Mouse (Mus musculus): ENCODE measurements around the gene Phactr2. TPM values are rescaled to one million over a fixed set of nuclear protein-coding genes. Genes with fewer than 3 reads are reported as not detected.
A peak's percentile ranks its signal among the peaks of the same experiment; 100 is the strongest.

Phactr2 gene
- polyA plus RNA-seq, 1 experiment from 2014 or later, result 12.4 TPM

- Histone ChIP-seq H3K4me3 (replicated peaks) (no peak overlapping the region), H3K9ac (no peak overlapping the region), H3K4me1 (no peaks in the 10 kb centered on the region), H3K4me2 (no peak overlapping the region), H3K9me3 (no peaks in the 10 kb centered on the region), H3K36me3 (replicated peaks) (peaks cover 80% of the 10 kb centered on the region), H3K27ac (no peak overlapping the region), H3K27me3 (no peaks in the 10 kb centered on the region)
- 96% methylated on average over 7 of the region's 7 CpGs for WGBS
- no peak for ATAC-seq (ENCODE audit: low FRiP score)
Measured at GRCm38 (mm10) chr10:13180211-13180610, 294.0 kb downstream of the Phactr2 start.

GRCm38 (mm10) chr10:13177973-13178624 lies 296.1 kb downstream of the Phactr2 start, which contains the start of gene Zc2hc1b:
Gene Zc2hc1b (minus strand): TSS chr10:13178023.
- Histone ChIP-seq H3K4me3 (replicated peaks) (no peak within 1 kb of the TSS), H3K36me3 (replicated peaks) (peaks cover 68% of the 10 kb centered on the region), H3K4me2 (no peak within 1 kb of the TSS), H3K27ac (no peak within 1 kb of the TSS), H3K27me3 (no peaks in the 10 kb centered on the region), H3K9me3 (no peaks in the 10 kb centered on the region), H3K4me1 (no peaks in the 10 kb centered on the region), H3K9ac (no peak within 1 kb of the TSS)
- no peak for ATAC-seq (ENCODE audit: low FRiP score)
- WGBS, result 87% methylated on average over 7 of the region's 7 CpGs

GRCm38 (mm10) chr10:13175866-13176265 lies 298.3 kb downstream of the Phactr2 start:
- Histone ChIP-seq H3K4me3 (replicated peaks) (no peak overlapping the region), H3K27me3 (no peaks in the 10 kb centered on the region), H3K27ac (no peak overlapping the region), H3K9ac (no peak overlapping the region), H3K4me1 (peaks cover 18% of the 10 kb centered on the region), H3K4me2 (no peak overlapping the region), H3K36me3 (replicated peaks) (peaks cover 48% of the 10 kb centered on the region), H3K9me3 (no peaks in the 10 kb centered on the region)
- no peak for ATAC-seq (ENCODE audit: low FRiP score)
- WGBS, result 91% methylated on average over 7 of the region's 7 CpGs

- Histone ChIP-seq H3K9ac (no peak overlapping the region), H3K36me3 (replicated peaks) (peaks cover 18% of the 10 kb centered on the region), H3K4me1 (peaks cover 26% of the 10 kb centered on the region), H3K4me2 (no peak overlapping the region), H3K9me3 (no peaks in the 10 kb centered on the region), H3K27me3 (no peaks in the 10 kb centered on the region), H3K4me3 (replicated peaks) (no peak overlapping the region), H3K27ac (no peak overlapping the region)
- WGBS, result 69% methylated on average over 10 of the region's 10 CpGs
- ATAC-seq (ENCODE audit: low FRiP score), result peak; percentile 69; the same call in 1 of the 2 replicates
Measured at GRCm38 (mm10) chr10:13172798-13173221, 301.4 kb downstream of the Phactr2 start.

- no peak for ATAC-seq (ENCODE audit: low FRiP score)
- Histone ChIP-seq H3K4me2 (no peak overlapping the region), H3K4me3 (replicated peaks) (no peak overlapping the region), H3K36me3 (replicated peaks) (peaks cover 6% of the 10 kb centered on the region), H3K4me1 (peaks cover 26% of the 10 kb centered on the region), H3K9me3 (no peaks in the 10 kb centered on the region), H3K9ac (no peak overlapping the region), H3K27ac (0 out of 2 replicates have a peak overlapping the region, but pooled peaks have one; percentile 46), H3K27me3 (no peaks in the 10 kb centered on the region)
- WGBS, result 68% methylated on average over 2 of the region's 2 CpGs
Measured at GRCm38 (mm10) chr10:13171461-13171860, 302.8 kb downstream of the Phactr2 start.

- H3K36me3 ChIP-seq (replicated peaks), result peaks cover under 1% of the 10 kb centered on the region; the same call in 1 of the 2 replicates
- H3K9ac ChIP-seq, result no peak overlapping the region
- H3K4me2 ChIP-seq, result no peak overlapping the region
- no peaks in the 10 kb centered on the region for H3K27me3 ChIP-seq
- WGBS, result 62% methylated on average over 12 of the region's 12 CpGs
- no peak overlapping the region for H3K4me3 ChIP-seq (replicated peaks)
- peaks cover 26% of the 10 kb centered on the region for H3K4me1 ChIP-seq
- no peaks in the 10 kb centered on the region for H3K9me3 ChIP-seq
- no peak; the same call in 1 of the 2 replicates for ATAC-seq (ENCODE audit: low FRiP score)
- H3K27ac ChIP-seq, result no peak overlapping the region
Measured at GRCm38 (mm10) chr10:13170739-13171448, 303.3 kb downstream of the Phactr2 start.

GRCm38 (mm10) chr10:13168461-13168860 lies 305.8 kb downstream of the Phactr2 start:
- Histone ChIP-seq H3K9ac (no peak overlapping the region), H3K27ac (no peak overlapping the region), H3K4me1 (peaks cover 26% of the 10 kb centered on the region), H3K4me3 (replicated peaks) (no peak overlapping the region), H3K9me3 (no peaks in the 10 kb centered on the region), H3K4me2 (no peak overlapping the region), H3K27me3 (no peaks in the 10 kb centered on the region), H3K36me3 (replicated peaks) (no peaks in the 10 kb centered on the region)
- ATAC-seq (ENCODE audit: low FRiP score), result no peak
- WGBS, result 88% methylated on average over 5 of the region's 5 CpGs

GRCm38 (mm10) chr10:13162031-13162430 lies 312.2 kb downstream of the Phactr2 start:
- ATAC-seq (ENCODE audit: low FRiP score), result no peak
- H3K27ac ChIP-seq, result no peak overlapping the region
- H3K9me3 ChIP-seq, result no peaks in the 10 kb centered on the region
- H3K4me1 ChIP-seq, result no peaks in the 10 kb centered on the region
- H3K4me3 ChIP-seq (replicated peaks), result no peak overlapping the region
- WGBS, result 86% methylated on average over 4 of the region's 4 CpGs
- H3K27me3 ChIP-seq, result no peaks in the 10 kb centered on the region
- H3K36me3 ChIP-seq (replicated peaks), result no peaks in the 10 kb centered on the region
- H3K9ac ChIP-seq, result no peak overlapping the region
- no peak overlapping the region for H3K4me2 ChIP-seq

GRCm38 (mm10) chr10:13160913-13161312 lies 313.3 kb downstream of the Phactr2 start:
- Histone ChIP-seq H3K4me3 (replicated peaks) (no peak overlapping the region), H3K9me3 (no peaks in the 10 kb centered on the region), H3K9ac (no peak overlapping the region), H3K27ac (no peak overlapping the region), H3K4me1 (no peaks in the 10 kb centered on the region), H3K36me3 (replicated peaks) (no peaks in the 10 kb centered on the region), H3K4me2 (no peak overlapping the region), H3K27me3 (no peaks in the 10 kb centered on the region)
- WGBS, result 93% methylated on average over 4 of the region's 4 CpGs
- ATAC-seq (ENCODE audit: low FRiP score), result no peak

Other genes starting within 250 kb of the Phactr2 start
- 22.4 and 22.7 TPM in 2 replicates for gene Fuca2, start 25.1 kb upstream of the Phactr2 start, polyA plus RNA-seq (2016; fragmentation: Nextera tagmentation; extraction: Ambion mirVana)
- 3.3 and 4.4 TPM in 2 replicates for gene Adat2, start 78.5 kb upstream of the Phactr2 start, polyA plus RNA-seq (2016; fragmentation: Nextera tagmentation; extraction: Ambion mirVana)
- 21.9 and 22.3 TPM in 2 replicates for gene Pex3, start 78.7 kb upstream of the Phactr2 start, polyA plus RNA-seq (2016; fragmentation: Nextera tagmentation; extraction: Ambion mirVana)

All from forebrain, embryonic 12.5 days (tissue).